ENCODE assay signal across 11 mouse cellular contexts in the genomic region with DNA sequence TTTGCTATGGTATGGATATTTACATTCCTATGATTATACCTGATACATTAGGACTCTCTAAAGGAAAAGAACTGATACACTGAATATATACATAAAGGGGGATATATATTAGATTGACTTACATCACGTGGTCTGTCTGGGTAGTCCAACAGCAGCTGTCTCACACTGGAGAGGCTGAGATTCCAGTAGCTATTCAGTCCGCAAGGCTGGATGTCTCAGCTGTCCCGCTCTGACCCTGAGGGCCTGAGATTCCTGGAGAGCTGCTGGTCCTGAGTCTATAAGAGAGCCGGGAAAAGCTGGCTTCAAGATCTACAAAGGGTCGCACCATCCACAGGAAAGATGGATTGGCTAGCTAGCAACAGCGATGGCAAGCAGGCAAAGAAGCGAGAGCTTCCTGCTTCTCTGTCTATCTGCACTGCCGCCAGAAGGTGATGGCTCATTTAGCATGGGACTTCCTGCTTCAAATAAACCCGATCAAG. TPM values are rescaled to one million over a fixed set of nuclear protein-coding genes. Genes with fewer than 3 reads are reported as not detected.
DNase-seq lines count a peak whose midpoint lies in the region; ATAC-seq and TF ChIP-seq lines count a peak whose summit lies in the region.
"Had no signal": no experiment of that assay in that cellular context is flagged by ENCODE, and none has a peak within 500 bp of the region (broad histone marks: within the 10 kb centered on the region; RNA-seq: fewer than 3 reads in every experiment).

A gene (minus strand): TSS at position 429 of the 479 bp plus-strand sequence.

- H3K27ac ChIP-seq in kidney, embryonic 15.5 days = no peak within 1 kb of the TSS
- H3K27ac ChIP-seq: midbrain, embryonic 12.5 days had no signal

- no peak within 1 kb of the TSS for H3K9ac ChIP-seq in kidney, embryonic 15.5 days
- H3K9ac ChIP-seq: midbrain, embryonic 12.5 days had no signal

- no peak within 1 kb of the TSS for H3K4me3 ChIP-seq in kidney, embryonic 15.5 days (replicated peaks)
- no peak within 1 kb of the TSS for H3K4me3 ChIP-seq in G1E (ENCODE audit: low read depth, low read length)
- H3K4me3 ChIP-seq: midbrain, embryonic 12.5 days had no signal

- 63% methylated on average over 9 of the region's 9 CpGs for WGBS in kidney, embryonic 15.5 days

- H3K36me3 ChIP-seq in kidney, embryonic 15.5 days = no peaks in the 10 kb centered on the region
- H3K36me3 ChIP-seq in G1E (replicated peaks) = no peaks in the 10 kb centered on the region
- H3K36me3 ChIP-seq: midbrain, embryonic 12.5 days had no signal

- H3K4me1 ChIP-seq in kidney, embryonic 15.5 days = peaks cover 9% of the 10 kb centered on the region; the same call in 1 of the 2 replicates
- H3K4me1 ChIP-seq in G1E (ENCODE audit: insufficient read depth, low read depth, low read length) = peaks cover 24% of the 10 kb centered on the region
- H3K4me1 ChIP-seq: midbrain, embryonic 12.5 days had no signal

- no peaks in the 10 kb centered on the region for H3K27me3 ChIP-seq in kidney, embryonic 15.5 days
- peaks cover 24% of the 10 kb centered on the region for H3K27me3 ChIP-seq in G1E (ENCODE audit: insufficient read depth, low read length)
- H3K27me3 ChIP-seq: midbrain, embryonic 12.5 days had no signal

- no peaks in the 10 kb centered on the region for H3K9me3 ChIP-seq in kidney, embryonic 15.5 days (replicated peaks)
- H3K9me3 ChIP-seq in G1E (replicated peaks) = no peaks in the 10 kb centered on the region
- H3K9me3 ChIP-seq: midbrain, embryonic 12.5 days had no signal

- no peak for DNase-seq in kidney, adult 18-20 months
- DNase-seq in 416B (ENCODE audit: low read depth) (peak; percentile 33), G1E (ENCODE audit: low spot score) (no peak)
- no peak for DNase-seq in layer of hippocampus, postnatal 36 days
- no peak for DNase-seq in right cerebral cortex, adult 18-20 months
- DNase-seq in T-cell, adult 2 months (ENCODE audit: low spot score) = no peak
- no peak for DNase-seq in thymus, postnatal 10 days (ENCODE audit: low spot score in 2 of 2)
- DNase-seq: kidney, postnatal 14 days; thymus, postnatal 36 days had no signal

- no peak within 1 kb of the TSS for H3K4me2 ChIP-seq in kidney, embryonic 15.5 days
- H3K4me2 ChIP-seq: midbrain, embryonic 12.5 days had no signal

- ATAC-seq in kidney, embryonic 15.5 days (replicated peaks; ENCODE audit: low FRiP score) = no peak
- no peak for ATAC-seq in G1E (ENCODE audit: extremely low read depth, insufficient number of reproducible peaks, low FRiP score, poor library complexity, severe bottlenecking)

- TF ChIP-seq CTCF in G1E (IDR thresholded peaks at IDR 0.05; ENCODE audit: low read depth, low read length) = no peak

RNA-seq across cellular contexts. Expression of the gene that starts here (rescaled TPM):
- 11.2 and 12.4 TPM in 2 replicates for polyA plus RNA-seq in kidney, embryonic 15.5 days (2015; fragmentation: Nextera tagmentation; extraction: Ambion mirVana)
- total RNA-seq in G1E (2014; fragmentation: Nextera tagmentation) = 110 TPM in 2 replicates
- total RNA-seq in G1E (2017) = 33.4 and 34.0 TPM in 2 replicates
- 69.8 and 74.5 TPM in 2 replicates for polyA plus RNA-seq in G1E (2012)
- total RNA-seq in layer of hippocampus, postnatal 36 days (2021) = 10 to 100 TPM; 30.8 to 35.6 TPM
